Mouse (Mus musculus) heart, embryonic 14.5 days (tissue): ENCODE measurements around the gene Cadm2. TPM values are rescaled to one million over a fixed set of nuclear protein-coding genes. Genes with fewer than 3 reads are reported as not detected.

Experiments
- ATAC-seq: fragments of 200-750 bp; cut with Nextera tagmentation; 2 replicates; pipeline ENCODE4 v1.8.0; 2017; ENCODE audit warnings: low read depth, moderate TSS enrichment; ENCODE audit not compliant: insufficient number of reproducible peaks, insufficient read depth, low FRiP score
- H3K27ac ChIP-seq, 2 experiments: fragments of 200-500 bp in 1 of 2; fragments of 300-500 bp in 1 of 2; sonication (generic) in 1 of 2; replicated peaks in 1 of 2; 2 replicates each; pipeline ENCODE4 v1.5.1; 2012 to 2014; ENCODE audit warnings: low read depth in 2 of 2, low read length in 2 of 2, control low read depth in 1 of 2, mild to moderate bottlenecking in 1 of 2, mixed read lengths in 1 of 2; ENCODE audit not compliant: control insufficient read depth in 1 of 2, insufficient read depth in 1 of 2
- H3K27me3 ChIP-seq: fragments of 300-500 bp; sonication (generic); 2 replicates; pipeline ENCODE4 v1.6.1; 2014; ENCODE audit warnings: mild to moderate bottlenecking, low read length, control low read depth; ENCODE audit not compliant: control insufficient read depth, insufficient read depth
- H3K36me3 ChIP-seq: fragments of 300-500 bp; sonication (generic); 2 replicates; pipeline ENCODE4 v1.6.1; 2014; ENCODE audit warnings: mild to moderate bottlenecking, control low read depth, low read length, mixed read lengths; ENCODE audit not compliant: control insufficient read depth, insufficient read depth
- H3K4me1 ChIP-seq, 2 experiments: fragments of 200-500 bp in 1 of 2; fragments of 300-500 bp in 1 of 2; sonication (generic) in 1 of 2; 2 replicates each; pipeline ENCODE4 v1.6.1; 2012 to 2014; ENCODE audit warnings: low read length in 2 of 2, control low read depth in 1 of 2, mixed read lengths in 1 of 2; ENCODE audit not compliant: control insufficient read depth in 2 of 2, insufficient read depth in 2 of 2
- H3K4me2 ChIP-seq: fragments of 300-500 bp; sonication (generic); 2 replicates; pipeline ENCODE4 v1.6.1; 2014; ENCODE audit warnings: mild to moderate bottlenecking, low read length
- H3K4me3 ChIP-seq, 2 experiments: fragments of 200-500 bp in 1 of 2; fragments of 300-500 bp in 1 of 2; sonication (generic) in 1 of 2; 2 replicates each; pipeline ENCODE4 v1.5.1; 2012 to 2014; ENCODE audit warnings: low read length in 2 of 2, mild to moderate bottlenecking in 2 of 2, control low read depth in 1 of 2, low read depth in 1 of 2, moderate library complexity in 1 of 2; ENCODE audit not compliant: control insufficient read depth in 1 of 2, insufficient read depth in 1 of 2
- H3K9ac ChIP-seq: fragments of 300-500 bp; sonication (generic); 2 replicates; pipeline ENCODE4 v1.6.1; 2014; ENCODE audit warnings: mild to moderate bottlenecking, low read length
- H3K9me3 ChIP-seq: fragments of 300-500 bp; sonication (generic); 2 replicates; pipeline ENCODE4 v1.6.1; 2016; ENCODE audit warnings: low read length, control low read depth; ENCODE audit not compliant: control insufficient read depth
- WGBS: fragments of 180-500 bp; shearing (Covaris S2); extraction: QIAGEN DNeasy Blood & Tissue Kit; methylation state at CpG from one replicate; pipeline ENCODE4 v1.1.7; 2014; 5-methylcytosine and 5-hydroxymethylcytosine counted together
- polyA plus RNA-seq: library from polyadenylated mRNA; unstranded; fragments of >200 nt; fragmentation: Nextera tagmentation; extraction: Ambion mirVana; gene quantifications from 2 replicates; pipeline ENCODE4 v1.2.1, GENCODE M21; 2014

Cadm2 gene
- polyA plus RNA-seq, 1 experiment from 2014 or later: 0.07 TPM

DNA sequence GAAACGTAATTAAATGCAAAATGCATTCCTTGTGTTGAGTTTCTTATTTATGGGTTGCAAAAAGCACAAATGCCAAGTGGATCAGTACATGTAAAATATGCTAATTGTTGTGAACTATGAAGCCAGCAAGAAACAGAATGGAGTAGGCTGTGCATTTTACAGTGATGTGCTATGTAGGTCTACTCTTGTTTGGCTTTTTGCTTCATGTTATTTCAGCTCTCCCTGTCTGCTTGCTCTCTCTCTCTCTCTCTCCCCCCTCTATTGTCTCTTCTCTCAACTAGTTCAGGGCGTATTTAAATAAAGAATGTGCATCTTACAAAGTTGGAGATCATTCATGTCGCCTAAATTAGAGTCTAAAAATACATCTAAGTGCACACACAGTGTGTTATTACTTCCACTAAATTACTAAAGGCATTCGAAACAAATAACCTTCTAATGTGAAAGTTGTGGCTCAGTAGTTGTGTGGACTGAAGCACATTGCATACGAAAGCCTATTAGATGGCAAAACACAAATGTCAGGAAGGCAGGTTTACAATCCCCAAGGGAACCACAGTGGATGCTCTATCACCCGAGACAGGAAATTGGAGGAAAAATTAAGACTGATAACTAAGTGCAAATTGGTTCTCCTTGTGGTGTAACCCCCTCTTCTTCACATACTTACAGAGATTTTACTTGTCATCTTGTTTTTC is 729.0 kb downstream of the Cadm2 start:
- H3K9me3 ChIP-seq: no peaks in the 10 kb centered on the region
- no peak overlapping the region for H3K4me2 ChIP-seq
- no peak overlapping the region for H3K9ac ChIP-seq
- no peaks in the 10 kb centered on the region for H3K27me3 ChIP-seq
- no peak overlapping the region for H3K27ac ChIP-seq
- H3K4me1 ChIP-seq: no peaks in the 10 kb centered on the region
- WGBS: 66% methylated on average over 6 of the region's 6 CpGs
- no peak for ATAC-seq
- no peak overlapping the region for H3K4me3 ChIP-seq
- no peaks in the 10 kb centered on the region for H3K36me3 ChIP-seq

DNA sequence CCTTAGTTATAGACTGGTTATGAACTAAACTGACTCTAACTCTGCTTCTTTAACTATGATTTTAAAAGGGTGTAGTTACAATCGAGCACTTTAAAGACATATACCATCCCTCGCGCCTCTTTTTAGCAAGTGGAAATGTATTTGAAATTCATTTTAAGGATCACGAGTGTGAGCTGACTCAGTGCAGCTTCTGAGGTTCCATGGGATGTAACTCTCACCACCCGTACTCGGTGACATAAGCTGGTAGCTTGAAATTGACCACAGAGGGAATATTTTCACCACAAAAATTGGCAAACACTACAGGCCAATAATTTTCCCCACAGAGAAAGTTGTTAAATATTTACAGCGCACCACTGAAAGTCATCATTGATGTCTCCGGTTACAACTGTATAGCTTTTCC is 730.8 kb downstream of the Cadm2 start:
- H3K9ac ChIP-seq: no peak overlapping the region
- ATAC-seq: no peak
- no peak overlapping the region for H3K4me3 ChIP-seq
- no peaks in the 10 kb centered on the region for H3K9me3 ChIP-seq
- H3K27ac ChIP-seq: no peak overlapping the region
- H3K36me3 ChIP-seq: no peaks in the 10 kb centered on the region
- H3K4me2 ChIP-seq: no peak overlapping the region
- H3K4me1 ChIP-seq: no peaks in the 10 kb centered on the region
- no peaks in the 10 kb centered on the region for H3K27me3 ChIP-seq
- 87% methylated on average over 8 of the region's 8 CpGs for WGBS

DNA sequence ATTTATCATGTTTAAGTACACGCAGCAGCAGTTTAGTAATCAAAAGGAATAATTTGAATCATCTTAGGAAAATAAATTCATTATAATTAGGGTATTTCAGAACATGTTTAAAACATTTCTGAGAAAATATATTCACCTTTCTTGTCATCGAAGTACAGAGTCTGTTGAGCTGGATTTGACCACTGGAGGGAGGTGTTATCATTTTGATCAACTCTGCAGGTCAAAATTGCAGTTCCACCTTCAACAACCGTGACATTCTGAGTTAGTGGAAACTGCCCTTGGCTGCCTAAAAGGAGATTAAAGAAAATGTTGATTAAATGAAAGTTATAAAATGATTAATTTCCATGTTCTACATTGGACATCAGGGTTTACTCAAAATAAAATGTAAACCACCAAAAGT is 738.1 kb downstream of the Cadm2 start:
- ATAC-seq: no peak
- H3K27me3 ChIP-seq: no peaks in the 10 kb centered on the region
- H3K9ac ChIP-seq: no peak overlapping the region
- WGBS: 56% methylated on average over 3 of the region's 3 CpGs
- no peaks in the 10 kb centered on the region for H3K4me1 ChIP-seq
- H3K36me3 ChIP-seq: no peaks in the 10 kb centered on the region
- no peak overlapping the region for H3K4me2 ChIP-seq
- no peaks in the 10 kb centered on the region for H3K9me3 ChIP-seq
- no peak overlapping the region for H3K4me3 ChIP-seq
- no peak overlapping the region for H3K27ac ChIP-seq

DNA sequence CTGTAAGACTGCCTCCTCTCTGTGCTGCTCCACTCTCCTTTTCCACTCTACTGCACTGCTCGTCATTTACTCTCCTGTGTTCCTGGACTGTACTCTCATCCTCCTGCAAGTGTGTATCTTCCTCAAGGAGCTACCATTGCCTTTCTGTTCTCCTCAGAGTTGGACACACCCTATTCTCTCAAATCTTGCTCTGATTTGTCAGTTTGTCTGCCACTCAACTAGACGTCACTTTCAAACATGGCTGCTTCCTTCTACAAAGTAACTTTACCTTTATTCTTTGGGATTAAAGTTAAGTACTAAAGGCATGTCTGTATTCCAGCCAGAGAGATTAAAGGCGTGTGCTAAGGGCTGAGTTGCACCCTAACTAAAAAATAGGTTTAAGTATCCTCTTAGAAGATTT is 749.5 kb downstream of the Cadm2 start:
- no peak for ATAC-seq
- Histone ChIP-seq H3K36me3 (no peaks in the 10 kb centered on the region), H3K4me1 (no peaks in the 10 kb centered on the region), H3K27ac (no peak overlapping the region), H3K4me2 (no peak overlapping the region), H3K4me3 (no peak overlapping the region), H3K27me3 (no peaks in the 10 kb centered on the region), H3K9me3 (no peaks in the 10 kb centered on the region), H3K9ac (no peak overlapping the region)
- WGBS: 73% methylated on average over 3 of the region's 3 CpGs

DNA sequence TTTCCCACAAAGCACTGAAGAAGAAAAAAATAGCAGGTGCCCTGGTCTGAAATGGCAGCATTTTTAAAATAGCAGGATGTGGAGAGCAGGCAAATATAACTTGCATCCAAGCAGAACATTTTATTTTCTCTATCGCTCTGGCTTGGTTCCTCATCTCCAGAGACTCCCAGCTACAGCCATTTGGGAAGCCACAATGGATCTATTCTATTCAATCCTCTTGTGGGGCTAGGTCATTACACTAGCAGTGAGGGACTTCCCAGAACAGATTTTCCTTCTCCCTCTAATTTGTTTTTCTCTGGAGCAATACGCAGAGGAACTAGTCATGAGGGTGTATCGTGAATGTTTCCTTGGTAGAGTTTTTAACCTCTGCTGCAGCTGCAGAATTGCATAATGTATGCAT is 769.7 kb downstream of the Cadm2 start:
- Histone ChIP-seq H3K4me1 (no peaks in the 10 kb centered on the region; a peak in 1 of 4 replicates), H3K4me2 (no peak overlapping the region), H3K9me3 (no peaks in the 10 kb centered on the region), H3K27me3 (no peaks in the 10 kb centered on the region), H3K4me3 (no peak overlapping the region), H3K9ac (no peak overlapping the region), H3K27ac (no peak overlapping the region), H3K36me3 (no peaks in the 10 kb centered on the region)
- ATAC-seq: no peak
- 85% methylated on average over 3 of the region's 3 CpGs for WGBS

DNA sequence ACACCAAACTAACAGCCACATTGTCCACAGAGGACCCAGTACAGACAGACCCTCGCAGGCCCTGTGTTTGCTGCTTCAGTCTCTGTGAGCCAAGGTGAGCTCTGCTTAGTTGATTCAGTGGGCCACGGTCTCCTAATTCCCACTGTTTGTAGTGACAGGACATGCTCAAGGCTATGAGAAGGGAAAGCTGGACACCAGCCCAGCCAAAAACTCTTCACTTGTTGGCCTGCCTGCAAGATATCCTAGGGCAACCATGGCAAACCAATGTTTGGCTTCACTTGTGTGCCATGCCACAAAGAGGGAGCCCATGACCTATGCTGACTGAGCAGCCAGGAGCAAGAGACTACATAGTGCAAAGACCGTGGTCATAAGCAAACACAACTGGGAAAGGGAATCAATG is 795.8 kb downstream of the Cadm2 start:
- WGBS: 75% methylated on average over 3 of the region's 3 CpGs
- no peak overlapping the region for H3K9ac ChIP-seq
- no peak for ATAC-seq
- H3K9me3 ChIP-seq: no peaks in the 10 kb centered on the region
- no peaks in the 10 kb centered on the region for H3K36me3 ChIP-seq
- no peak overlapping the region for H3K4me3 ChIP-seq
- H3K27me3 ChIP-seq: no peaks in the 10 kb centered on the region
- no peaks in the 10 kb centered on the region for H3K4me1 ChIP-seq
- no peak overlapping the region for H3K4me2 ChIP-seq
- H3K27ac ChIP-seq: no peak overlapping the region

DNA sequence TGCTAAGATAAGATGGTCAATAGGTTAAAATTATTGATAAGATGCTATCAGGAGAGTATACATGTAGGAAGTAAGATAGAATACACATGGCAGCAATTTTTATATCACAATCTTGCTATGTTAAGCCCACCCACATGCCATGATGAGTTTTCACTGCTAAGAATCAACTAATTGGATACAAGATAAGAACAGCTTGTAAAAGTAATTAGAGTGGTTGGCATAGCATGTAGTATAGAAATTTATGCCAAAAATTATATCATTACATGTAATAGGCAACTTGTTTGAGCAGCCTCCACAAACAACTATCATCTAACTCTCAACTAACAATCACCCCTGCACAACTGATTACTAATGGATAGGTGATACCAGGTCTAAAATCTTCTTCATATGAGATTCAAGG is 809.2 kb downstream of the Cadm2 start:
- H3K9ac ChIP-seq: no peak overlapping the region
- no peaks in the 10 kb centered on the region for H3K27me3 ChIP-seq
- H3K4me3 ChIP-seq: no peak overlapping the region
- H3K4me1 ChIP-seq: no peaks in the 10 kb centered on the region
- H3K4me2 ChIP-seq: no peak overlapping the region
- H3K9me3 ChIP-seq: no peaks in the 10 kb centered on the region
- ATAC-seq: no peak
- no peak overlapping the region for H3K27ac ChIP-seq
- no peaks in the 10 kb centered on the region for H3K36me3 ChIP-seq

DNA sequence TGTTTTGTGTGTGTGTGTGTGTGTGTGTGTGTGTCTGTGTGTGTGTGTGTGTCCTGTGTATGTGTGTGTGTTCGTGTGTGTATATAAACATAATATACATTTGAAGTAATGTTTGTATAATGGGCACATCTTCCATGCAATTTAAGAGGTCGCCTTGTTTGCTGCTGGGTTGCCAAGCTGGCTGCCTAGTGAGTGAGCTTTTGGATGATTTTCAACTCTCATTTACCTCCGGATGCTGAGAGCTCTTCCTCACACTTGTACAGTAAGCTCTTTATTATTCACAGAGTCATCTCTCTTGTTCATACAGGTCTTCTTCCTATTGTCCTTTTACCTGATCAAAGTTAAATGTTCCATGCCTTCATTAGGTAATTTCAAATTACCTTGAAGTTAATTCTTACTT is 822.5 kb downstream of the Cadm2 start:
- Histone ChIP-seq H3K27me3 (no peaks in the 10 kb centered on the region), H3K27ac (no peak overlapping the region), H3K9ac (no peak overlapping the region), H3K36me3 (no peaks in the 10 kb centered on the region), H3K4me3 (no peak overlapping the region), H3K4me1 (no peaks in the 10 kb centered on the region), H3K4me2 (no peak overlapping the region), H3K9me3 (no peaks in the 10 kb centered on the region)
- WGBS: 60% methylated on average over 3 of the region's 3 CpGs
- ATAC-seq: no peak
